Comparison of ENCODE assay signal across 9 mouse cellular contexts in genomic region chr11:68601486-68601991, GRCm38 (mm10). TPM values are rescaled to one million over a fixed set of nuclear protein-coding genes. Genes with fewer than 3 reads are reported as not detected.
DNase-seq lines count a peak whose midpoint lies in the region; ATAC-seq lines count a peak whose summit lies in the region.
"Had no signal": no experiment of that assay in that cellular context is flagged by ENCODE, and none has a peak within 500 bp of the region (broad histone marks: within the 10 kb centered on the region; RNA-seq: fewer than 3 reads in every experiment).

No protein-coding gene starts in this region.

- no peaks in the 10 kb centered on the region for H3K9me3 ChIP-seq in heart, embryonic 16.5 days (replicated peaks; ENCODE audit: control insufficient read depth, low read length)

- no peaks in the 10 kb centered on the region for H3K27me3 ChIP-seq in heart, embryonic 16.5 days (ENCODE audit: control insufficient read depth, insufficient read depth, low read length)

- peaks cover 34% of the 10 kb centered on the region for H3K4me1 ChIP-seq in heart, embryonic 16.5 days (ENCODE audit: control insufficient read depth, insufficient read depth, low read length)

- intact Hi-C loops in gastrocnemius, postnatal 14 days (cut with DNase I; ENCODE audit: low total_unique reads): no loop called here

- no peak overlapping the region for H3K4me3 ChIP-seq in heart, embryonic 16.5 days (ENCODE audit: low read length)

- H3K36me3 ChIP-seq in heart, embryonic 16.5 days (ENCODE audit: control insufficient read depth, insufficient read depth): no peaks in the 10 kb centered on the region

- peak overlapping the region; percentile 88 for H3K27ac ChIP-seq in heart, embryonic 16.5 days (ENCODE audit: low read length)

- ATAC-seq in heart, embryonic 16.5 days (replicated peaks; ENCODE audit: extremely low read depth, insufficient read depth, low FRiP score): peak; percentile 34
- ATAC-seq in megakaryocyte, adult 5-6 weeks (ENCODE audit: poor library complexity, severe bottlenecking): no peak

- WGBS in heart, embryonic 16.5 days: 16% methylated on average over 9 of the region's 9 CpGs

- H3K4me2 ChIP-seq in heart, embryonic 16.5 days (ENCODE audit: low read depth, low read length): no peak overlapping the region

- peak; percentile 26 for DNase-seq in gastrocnemius, postnatal 14 days
- no peak for DNase-seq in gastrocnemius, adult 8-10 months (ENCODE audit: low spot score in 2 of 2)
- DNase-seq in embryo, embryonic 9.5 days (ENCODE audit: extremely low spot score): peak; percentile 63
- DNase-seq in lung, postnatal 10 days: peak; percentile 64
- no peak for DNase-seq in thymus, postnatal 0 days (ENCODE audit: low spot score)
- no peak for DNase-seq in urinary bladder, postnatal 14 days (ENCODE audit: low spot score)
- DNase-seq: adrenal gland, postnatal 10 days had no signal

- H3K9ac ChIP-seq in heart, embryonic 16.5 days (ENCODE audit: low read length): peak overlapping the region; percentile 44; the same call in 1 of the 2 replicates

RNA-seq across cellular contexts. Expression of gene Ccdc42, which starts 14.7 kb away (rescaled TPM):
- under 1 TPM in 1 of 2 experiments, not detected in 1; 0.18 TPM for total RNA-seq in gastrocnemius, postnatal 14 days (2021)
- not detected for total RNA-seq in gastrocnemius, adult 8-10 months (2022)
- polyA plus RNA-seq in heart, embryonic 16.5 days (2015; fragmentation: Nextera tagmentation; extraction: Ambion mirVana): 1.1 and 1.5 TPM in 2 replicates
- 0.21 and 0.45 TPM in 2 replicates for polyA plus RNA-seq in thymus, postnatal 0 days (2015; fragmentation: Nextera tagmentation; extraction: Ambion mirVana)
- not detected in 2 replicates for total RNA-seq in megakaryocyte, adult 5-6 weeks (2015)
- total RNA-seq in megakaryocyte, adult 5-6 weeks (2017): not detected in 2 replicates

RNA-seq across cellular contexts. Expression of gene Mfsd6l, which starts 45.6 kb away (rescaled TPM):
- not detected for total RNA-seq in gastrocnemius, postnatal 14 days (2021)
- total RNA-seq in gastrocnemius, adult 8-10 months (2022): not detected
- polyA plus RNA-seq in heart, embryonic 16.5 days (2015; fragmentation: Nextera tagmentation; extraction: Ambion mirVana): 0.17 and 0.39 TPM in 2 replicates
- 0.26 and 0.27 TPM in 2 replicates for polyA plus RNA-seq in thymus, postnatal 0 days (2015; fragmentation: Nextera tagmentation; extraction: Ambion mirVana)
- total RNA-seq in megakaryocyte, adult 5-6 weeks (2015): 0.59 and 1.9 TPM in 2 replicates
- total RNA-seq in megakaryocyte, adult 5-6 weeks (2017): 2.4 TPM in 2 replicates

Comparison
In these comparisons a context has a peak if more than half of its experiments do, and no peak if none do; other contexts are left out.
1. DNase-seq: peak in gastrocnemius, postnatal 14 days (single experiment), embryo, embryonic 9.5 days (single experiment) and lung, postnatal 10 days (single experiment); none in gastrocnemius, adult 8-10 months (0 of 2), thymus, postnatal 0 days (single experiment) and urinary bladder, postnatal 14 days (single experiment).